Mouse (Mus musculus) embryonic facial prominence, embryonic 13.5 days (tissue): Measurements from ENCODE around the gene Gjc3. TPM values are rescaled to one million over a fixed set of nuclear protein-coding genes. Genes with fewer than 3 reads are reported as not detected.

Source experiments
- ATAC-seq: fragments of 200-750 bp; cut with Nextera tagmentation; 2 replicates; pipeline ENCODE4 v1.8.0; 2017; ENCODE audit warnings: low read depth; ENCODE audit not compliant: insufficient number of reproducible peaks, insufficient read depth, low FRiP score, low TSS enrichment
- H3K27ac ChIP-seq: fragments of 300-500 bp; sonication (generic); 2 replicates; pipeline ENCODE4 v1.5.1; 2015; ENCODE audit warnings: moderate library complexity, mild to moderate bottlenecking, inconsistent platforms
- H3K27me3 ChIP-seq: fragments of 300-500 bp; sonication (generic); 2 replicates; pipeline ENCODE4 v1.6.1; 2015; ENCODE audit warnings: mild to moderate bottlenecking, inconsistent platforms
- H3K36me3 ChIP-seq: fragments of 300-500 bp; sonication (generic); 2 replicates; pipeline ENCODE4 v1.6.1; 2015; ENCODE audit warnings: mild to moderate bottlenecking, inconsistent platforms
- H3K4me1 ChIP-seq: fragments of 300-500 bp; sonication (generic); 2 replicates; pipeline ENCODE4 v1.6.1; 2015; ENCODE audit warnings: inconsistent platforms
- H3K4me2 ChIP-seq: fragments of 300-500 bp; sonication (generic); 2 replicates; pipeline ENCODE4 v1.6.1; 2015; ENCODE audit warnings: moderate library complexity, mild to moderate bottlenecking, inconsistent platforms
- H3K4me3 ChIP-seq: fragments of 300-500 bp; sonication (generic); 2 replicates; pipeline ENCODE4 v1.5.1; 2015; ENCODE audit warnings: mild to moderate bottlenecking, inconsistent platforms
- H3K9ac ChIP-seq: fragments of 300-500 bp; sonication (generic); 2 replicates; pipeline ENCODE4 v1.6.1; 2015; ENCODE audit warnings: mild to moderate bottlenecking, inconsistent platforms
- H3K9me3 ChIP-seq: fragments of 300-500 bp; sonication (generic); 2 replicates; pipeline ENCODE4 v1.6.1; 2016; ENCODE audit warnings: inconsistent platforms
- WGBS: fragments of 180-500 bp; shearing (Covaris S2); methylation state at CpG from one replicate; pipeline ENCODE4 v1.1.7; 2015; ENCODE audit warnings: mixed read lengths; 5-methylcytosine and 5-hydroxymethylcytosine counted together
- polyA plus RNA-seq: library from polyadenylated mRNA; unstranded; fragments of >200 nt; fragmentation: Nextera tagmentation; extraction: Ambion mirVana; gene quantifications from 2 replicates; pipeline ENCODE4 v1.2.1, GENCODE M21; 2015

The Gjc3 gene
- polyA plus RNA-seq, 1 experiment from 2014 or later: 0.46 TPM

- H3K9ac ChIP-seq: no peak overlapping the region
- ATAC-seq: no peak
- no peak overlapping the region for H3K27ac ChIP-seq
- H3K4me2 ChIP-seq: no peak overlapping the region
- no peaks in the 10 kb centered on the region for H3K9me3 ChIP-seq
- no peaks in the 10 kb centered on the region for H3K36me3 ChIP-seq
- H3K4me1 ChIP-seq: no peaks in the 10 kb centered on the region
- WGBS: 70% methylated on average over 3 of the region's 3 CpGs
- H3K27me3 ChIP-seq: no peaks in the 10 kb centered on the region
- no peak overlapping the region for H3K4me3 ChIP-seq
Observed at GRCm38 (mm10) chr5:137909564-137910262, 53.2 kb downstream of the Gjc3 start.

Other genes with a start within 250 kb of the Gjc3 start
- 3.5 and 4.4 TPM in 2 replicates for gene Nyap1, start 221.5 kb downstream of the Gjc3 start, polyA plus RNA-seq
- gene Tsc22d4, start 217.4 kb downstream of the Gjc3 start, polyA plus RNA-seq: 129 and 134 TPM in 2 replicates
- 28.4 and 30.6 TPM in 2 replicates for gene Ppp1r35, start 184.2 kb downstream of the Gjc3 start, polyA plus RNA-seq
- 14.2 and 14.7 TPM in 2 replicates for gene Mepce, start 175.4 kb downstream of the Gjc3 start, polyA plus RNA-seq
- 36.1 and 39.7 TPM in 2 replicates for gene Zcwpw1, start 175.3 kb downstream of the Gjc3 start, polyA plus RNA-seq
- gene Pilra, start 126.8 kb downstream of the Gjc3 start, polyA plus RNA-seq: 0.31 and 0.70 TPM in 2 replicates
- gene Pilrb1, start 105.0 kb downstream of the Gjc3 start, polyA plus RNA-seq: not detected in 2 replicates
- gene Pilrb2, start 91.3 kb downstream of the Gjc3 start, polyA plus RNA-seq: not detected in 2 replicates
- gene Cyp3a13, start 41.5 kb downstream of the Gjc3 start, polyA plus RNA-seq: 0.34 TPM in 1 of 2 replicates, not detected in the other
- 0.17 and 0.40 TPM in 2 replicates for gene Azgp1, start 18.4 kb upstream of the Gjc3 start, polyA plus RNA-seq
- not detected in 2 replicates for gene Smok3a, start 58.2 kb upstream of the Gjc3 start, polyA plus RNA-seq
- gene Smok3b, start 58.3 kb upstream of the Gjc3 start, polyA plus RNA-seq: not detected in 2 replicates
- gene Smok3c, start 90.1 kb upstream of the Gjc3 start, polyA plus RNA-seq: not detected in 2 replicates
- gene Zkscan1, start 122.0 kb upstream of the Gjc3 start, polyA plus RNA-seq: 21.6 and 23.3 TPM in 2 replicates
- 70.7 and 71.3 TPM in 2 replicates for gene Zscan21, start 153.8 kb upstream of the Gjc3 start, polyA plus RNA-seq
- 24.0 and 24.4 TPM in 2 replicates for gene Zfp113, start 192.6 kb upstream of the Gjc3 start, polyA plus RNA-seq
- gene Cops6, start 198.0 kb upstream of the Gjc3 start, polyA plus RNA-seq: 308 and 342 TPM in 2 replicates
- 35.7 and 37.5 TPM in 2 replicates for gene Ap4m1, start 208.9 kb upstream of the Gjc3 start, polyA plus RNA-seq
- gene Mcm7, start 209.3 kb upstream of the Gjc3 start, polyA plus RNA-seq: 191 and 201 TPM in 2 replicates
- gene Taf6, start 224.4 kb upstream of the Gjc3 start, polyA plus RNA-seq: 94.2 and 101 TPM in 2 replicates
- 67.5 and 69.8 TPM in 2 replicates for gene Cnpy4, start 224.4 kb upstream of the Gjc3 start, polyA plus RNA-seq
- 9.0 and 9.3 TPM in 2 replicates for gene Mblac1, start 231.2 kb upstream of the Gjc3 start, polyA plus RNA-seq